Mouse (Mus musculus): ENCODE results near the gene Gtf2i.

The Gtf2i gene

GRCm38 (mm10) chr5:134275021-134275420 lies 39.5 kb downstream of the Gtf2i start:
- DNase-seq = no peak

- no peak for DNase-seq
These were observed 40.8 kb downstream of the Gtf2i start for GRCm38 (mm10) chr5:134273761-134274160.

GRCm38 (mm10) chr5:134272761-134273160 lies 41.8 kb downstream of the Gtf2i start:
- DNase-seq = no peak

- DNase-seq = no peak
These were observed 43.1 kb downstream of the Gtf2i start for GRCm38 (mm10) chr5:134271421-134271820.

GRCm38 (mm10) chr5:134270566-134270965 lies 44.0 kb downstream of the Gtf2i start:
- no peak for DNase-seq

GRCm38 (mm10) chr5:134269751-134270150 lies 44.8 kb downstream of the Gtf2i start:
- DNase-seq = no peak

- DNase-seq = no peak
These were observed 45.8 kb downstream of the Gtf2i start for GRCm38 (mm10) chr5:134268751-134269150.

- DNase-seq = no peak
These were observed 48.2 kb downstream of the Gtf2i start for GRCm38 (mm10) chr5:134266404-134266803.

- no peak for DNase-seq
These were observed 48.7 kb downstream of the Gtf2i start for GRCm38 (mm10) chr5:134265890-134266289.

GRCm38 (mm10) chr5:134260001-134260636 lies 54.4 kb downstream of the Gtf2i start:
- no peak for DNase-seq

- no peak for DNase-seq
These were observed 55.6 kb downstream of the Gtf2i start for GRCm38 (mm10) chr5:134258934-134259333.

GRCm38 (mm10) chr5:134258395-134258794 lies 56.2 kb downstream of the Gtf2i start:
- no peak for DNase-seq

- DNase-seq = no peak
These were observed 57.1 kb downstream of the Gtf2i start for GRCm38 (mm10) chr5:134257349-134258031.

- no peak for DNase-seq
These were observed 59.3 kb downstream of the Gtf2i start for GRCm38 (mm10) chr5:134255294-134255693.

GRCm38 (mm10) chr5:134253806-134254205 lies 60.8 kb downstream of the Gtf2i start:
- DNase-seq = no peak

- DNase-seq = no peak
These were observed 63.5 kb downstream of the Gtf2i start for GRCm38 (mm10) chr5:134251083-134251482.

GRCm38 (mm10) chr5:134250601-134251000 lies 64.0 kb downstream of the Gtf2i start:
- DNase-seq = no peak

GRCm38 (mm10) chr5:134249245-134249649 lies 65.3 kb downstream of the Gtf2i start:
- DNase-seq = no peak

GRCm38 (mm10) chr5:134248608-134249244 lies 65.8 kb downstream of the Gtf2i start:
- no peak for DNase-seq

GRCm38 (mm10) chr5:134246146-134246545 lies 68.4 kb downstream of the Gtf2i start:
- no peak for DNase-seq

GRCm38 (mm10) chr5:134244890-134245289 lies 69.7 kb downstream of the Gtf2i start:
- no peak for DNase-seq

GRCm38 (mm10) chr5:134243661-134244436 lies 70.7 kb downstream of the Gtf2i start:
- DNase-seq = no peak

- DNase-seq = no peak
These were observed 72.7 kb downstream of the Gtf2i start for GRCm38 (mm10) chr5:134241831-134242230.
